Mouse (Mus musculus) adrenal gland, postnatal 4 days (tissue): ENCODE results near the gene D330045A20Rik. TPM values are rescaled to one million over a fixed set of nuclear protein-coding genes. Genes with fewer than 3 reads are reported as not detected.
"Not testable (repeated sequence)": the region's sequence is repeated elsewhere in the genome, so short reads cannot be mapped to it uniquely, and the experiment has no call there.

Experiments used
- DNase-seq, 2 experiments: peaks; one replicate each; pipeline ENCODE4 v3.0.0; 2021 to 2022; ENCODE audit warnings: low spot score in 2 of 2, mixed read lengths in 2 of 2
- total RNA-seq, 2 experiments: library from RNA; stranded (reverse); gene quantifications; 2 replicates each; pipeline ENCODE4 v1.2.3; 2021

D330045A20Rik gene
- total RNA-seq, 2 experiments from 2014 or later, result 0.98 to 1.2 TPM

- no peak for DNase-seq
These were observed 98.6 kb downstream of the D330045A20Rik start for GRCm38 (mm10) chrX:139578649-139579278.

GRCm38 (mm10) chrX:139583616-139584015, 103.4 kb downstream of the D330045A20Rik start:
- no peak for DNase-seq

GRCm38 (mm10) chrX:139586676-139587075, 106.5 kb downstream of the D330045A20Rik start:
- DNase-seq, result not testable (repeated sequence)

- no peak for DNase-seq
These were observed 116.2 kb downstream of the D330045A20Rik start for GRCm38 (mm10) chrX:139596404-139596803.

Other genes with a start within 250 kb of the D330045A20Rik start
- gene Trap1a, start 146.7 kb upstream of the D330045A20Rik start, total RNA-seq, result not detected
- gene Rnf128, start 82.9 kb downstream of the D330045A20Rik start, total RNA-seq, result 10 to 100 TPM; 22.7 to 26.2 TPM
- 1 to 10 TPM; 7.8 to 7.9 TPM for gene Tbc1d8b, start 204.6 kb downstream of the D330045A20Rik start, total RNA-seq
- gene Gm15013, start 234.1 kb downstream of the D330045A20Rik start, total RNA-seq, result not detected